Mouse (Mus musculus) cerebellum, adult (tissue): Measurements from ENCODE around the gene Zfp68.
"Not testable (repeated sequence)": the region's sequence is repeated elsewhere in the genome, so short reads cannot be mapped to it uniquely, and the experiment has no call there.

ENCODE experiments used
- ATAC-seq: cut with Nextera tagmentation; 2 replicates; pipeline ENCODE4 v1.9.2; 2017; ENCODE audit warnings: mild to moderate bottlenecking, moderate library complexity, mixed read lengths; ENCODE audit not compliant: insufficient number of reproducible peaks, low FRiP score, low TSS enrichment

Zfp68 gene

DNA sequence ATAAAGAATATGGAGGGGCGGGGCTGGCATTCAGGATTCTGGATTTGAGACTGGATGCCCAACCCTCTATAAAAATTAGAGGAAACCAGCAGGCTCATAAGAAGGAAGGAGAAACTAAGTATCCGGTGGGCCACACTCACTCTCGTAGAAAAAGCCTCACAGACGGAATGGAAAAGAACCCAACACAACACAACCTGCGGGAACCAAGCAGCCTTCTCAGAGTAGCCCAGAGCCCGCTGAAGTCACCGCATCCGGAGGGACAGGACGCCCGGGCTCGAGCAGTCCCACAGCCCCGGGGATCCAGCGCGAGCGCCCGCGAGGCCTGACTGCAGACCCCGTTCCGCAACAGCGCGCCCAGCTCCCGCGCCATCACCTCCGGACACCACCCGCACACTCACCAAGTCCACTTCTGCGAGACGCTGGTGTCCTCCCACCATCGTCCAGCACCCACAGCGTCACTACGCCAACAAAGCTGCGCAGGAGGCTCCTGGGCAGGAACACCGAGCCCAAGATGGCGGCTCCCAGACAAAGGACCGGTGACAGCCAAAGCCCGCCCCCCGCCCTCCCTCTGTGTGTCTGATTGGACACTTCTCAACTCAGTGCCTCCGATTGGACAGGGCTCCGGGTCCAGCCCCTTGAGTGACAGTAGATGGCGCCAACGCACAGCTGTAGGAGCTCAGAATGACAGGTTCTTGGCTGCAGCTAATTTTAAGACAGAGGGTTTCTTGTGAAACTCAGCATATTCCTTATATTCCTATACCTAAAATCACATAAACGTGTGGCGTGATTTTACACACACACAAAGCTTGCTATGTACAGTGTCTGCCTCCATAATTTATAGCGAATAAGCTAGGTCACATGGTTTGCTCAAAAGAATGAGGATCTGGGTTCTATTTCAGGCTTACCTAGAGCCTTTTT is at the start of gene Zfp68:
TSS of gene Zfp68 (minus strand) at position 551 of the 918 bp plus-strand sequence.
- ATAC-seq = peak; percentile 92

DNA sequence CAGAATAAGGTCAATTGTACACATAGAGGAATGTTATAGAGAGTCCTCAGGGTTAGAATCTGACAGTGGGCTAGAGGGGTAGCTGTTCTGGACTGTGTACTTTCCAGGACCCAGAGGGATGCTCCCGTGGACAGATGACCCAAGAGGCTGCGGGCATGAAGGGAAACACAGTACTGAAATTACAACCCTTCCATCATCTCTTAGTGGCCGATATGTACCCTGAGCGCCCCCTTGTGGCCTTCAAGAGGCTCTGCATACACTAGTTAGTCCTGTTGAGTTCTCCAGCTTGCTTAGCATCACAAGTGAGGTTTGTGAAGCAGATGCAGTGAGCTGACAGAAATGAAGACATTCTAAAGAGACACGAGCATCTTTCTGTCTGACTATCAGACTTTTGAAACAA is 39.4 kb upstream of the Zfp68 start:
- ATAC-seq = peak; percentile 45; the same call in 1 of the 2 replicates

DNA sequence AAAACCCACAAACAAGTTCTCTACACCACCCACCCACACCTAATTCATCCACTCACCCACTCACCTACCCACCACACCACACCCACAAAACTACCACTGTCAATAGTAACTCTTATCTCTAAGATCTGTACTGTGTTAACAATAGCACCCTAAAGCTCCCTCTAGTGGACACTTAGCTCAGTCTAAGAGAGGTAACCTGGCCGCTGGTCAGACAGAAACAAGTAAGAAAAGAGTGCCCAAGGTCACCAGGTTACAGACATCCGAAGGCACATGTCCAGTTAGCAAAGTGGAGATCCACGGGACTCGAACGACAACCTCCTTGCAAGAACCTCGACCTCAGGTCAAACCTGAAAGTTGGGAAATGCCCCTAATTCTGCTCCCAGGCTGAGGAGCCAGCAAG is 38.3 kb upstream of the Zfp68 start:
- ATAC-seq = peak; percentile 56; the same call in 1 of the 2 replicates

DNA sequence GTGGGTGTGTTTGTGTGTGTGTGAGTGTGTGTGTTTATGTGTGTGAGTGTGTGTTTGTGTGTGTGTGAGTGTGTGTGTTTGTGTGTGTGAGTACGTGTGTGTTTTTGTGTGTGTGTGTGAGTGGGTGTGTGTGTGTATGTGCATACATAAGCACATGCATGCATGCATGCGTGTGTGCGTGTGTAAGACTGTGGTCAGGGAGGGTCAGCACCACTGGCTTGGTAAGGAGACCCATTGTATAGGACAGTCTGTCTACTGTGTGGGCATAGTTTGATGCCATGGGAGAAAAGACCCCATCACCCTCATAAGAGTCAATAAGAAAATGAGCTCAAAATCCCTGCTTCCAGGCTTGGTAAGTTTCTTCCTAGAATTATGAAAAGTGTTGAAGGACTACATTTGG is 37.8 kb upstream of the Zfp68 start:
- ATAC-seq = no peak

DNA sequence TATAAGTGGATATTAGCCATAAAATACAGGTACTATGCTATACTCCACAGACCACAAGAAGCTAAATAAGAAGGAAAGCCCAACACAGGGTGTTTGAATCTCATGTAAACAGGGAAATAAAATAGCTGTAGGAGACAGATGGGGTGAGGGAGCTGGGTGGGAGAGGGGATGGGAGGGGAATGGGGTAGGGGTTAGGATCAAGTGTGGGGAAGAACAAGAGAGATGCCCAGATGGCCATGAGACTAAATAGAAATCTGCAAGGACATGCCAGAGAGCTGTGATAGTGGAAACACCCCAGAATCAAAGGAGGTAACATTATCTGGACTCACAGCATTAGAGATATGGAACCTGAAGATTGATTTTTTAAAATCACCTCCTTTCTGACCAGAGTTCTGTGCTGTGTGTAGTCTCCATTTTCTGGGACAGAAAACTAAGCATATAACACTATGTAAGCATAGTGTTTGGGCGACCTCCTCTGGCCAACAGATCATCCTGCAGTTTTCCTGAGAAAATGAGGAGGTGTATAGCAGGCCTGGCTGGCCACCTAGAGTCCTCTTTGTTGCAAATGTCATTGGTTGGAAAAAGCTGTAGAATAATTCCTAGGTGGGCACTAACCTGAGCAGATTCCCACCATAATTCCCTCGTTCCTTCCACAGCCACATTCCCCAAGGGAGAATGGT is 37.1 kb upstream of the Zfp68 start:
- ATAC-seq = no peak

DNA sequence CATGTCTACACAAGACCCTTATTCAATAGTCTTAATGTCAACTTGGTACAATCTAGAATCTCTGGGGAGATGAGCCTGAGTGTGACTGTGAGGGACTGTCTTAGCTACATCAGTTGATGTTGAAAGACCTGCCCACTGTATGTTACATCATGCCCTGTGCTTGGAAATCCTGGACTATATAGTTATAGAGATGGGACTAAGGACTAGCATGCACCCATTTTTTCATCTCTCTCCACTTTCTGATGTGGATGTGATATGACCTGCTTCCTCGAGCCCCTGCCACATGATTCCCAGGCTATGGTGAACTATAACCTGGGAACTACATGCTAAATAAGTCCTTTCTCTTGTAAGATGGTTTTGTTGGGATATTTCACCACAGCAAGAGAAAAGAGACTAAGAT is 33.4 kb upstream of the Zfp68 start:
- ATAC-seq = no peak

DNA sequence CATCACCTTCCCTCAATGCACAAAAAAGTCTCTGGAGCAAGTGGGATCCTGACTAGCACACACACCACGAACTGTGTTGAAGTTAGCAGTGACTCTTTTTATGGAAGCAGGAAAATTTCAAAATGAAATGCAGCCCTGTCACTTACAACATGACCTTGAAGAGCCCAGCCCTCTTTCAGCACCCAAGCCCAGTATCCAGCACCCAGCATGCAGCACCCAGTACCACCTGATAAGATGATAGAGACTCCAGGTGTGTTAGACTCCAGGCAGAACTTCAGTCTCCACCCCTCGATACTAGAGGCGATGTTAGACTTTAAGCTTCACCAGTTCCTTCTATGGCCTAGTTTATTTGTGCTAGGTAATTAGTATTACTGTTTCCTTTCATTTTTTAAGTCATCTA is 22.2 kb upstream of the Zfp68 start:
- no peak for ATAC-seq

DNA sequence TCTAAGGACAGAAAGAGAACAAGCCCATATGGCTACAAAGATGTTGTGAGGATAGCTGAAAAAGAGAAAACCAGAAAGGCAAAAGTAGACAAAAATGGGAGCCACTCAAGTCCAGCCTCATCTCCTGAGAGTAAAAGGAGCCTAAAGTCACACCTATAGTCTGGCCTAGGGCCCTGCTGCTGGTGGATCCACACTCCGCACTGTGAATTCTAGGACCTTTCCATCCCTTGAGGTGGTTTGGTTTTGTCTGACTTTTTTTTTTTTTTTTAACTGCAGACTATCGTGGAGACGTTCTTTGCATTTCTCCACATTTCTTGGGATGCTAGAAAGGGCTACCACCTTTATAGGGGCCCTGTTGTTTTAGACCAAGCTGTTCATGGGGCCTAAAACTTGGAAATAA is 21.5 kb upstream of the Zfp68 start:
- ATAC-seq = no peak

DNA sequence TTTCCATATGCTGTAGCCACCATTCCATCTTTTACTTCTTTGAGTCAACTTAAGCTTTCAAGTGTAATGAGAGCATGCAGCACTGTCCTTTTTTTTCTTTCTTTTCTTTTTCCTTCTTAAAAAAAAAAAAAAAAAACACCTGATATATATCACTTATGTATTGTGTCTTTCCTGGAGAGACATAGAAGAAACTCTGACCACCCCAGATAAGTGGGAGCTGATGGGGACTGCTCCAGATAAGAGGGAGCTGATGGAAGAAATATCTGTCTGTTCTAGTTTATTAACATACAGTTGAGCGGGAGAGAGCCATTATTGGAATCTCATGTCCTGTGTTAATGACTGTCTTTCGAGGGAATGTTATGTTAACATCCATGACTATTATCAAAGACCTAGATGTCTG is 16.9 kb upstream of the Zfp68 start:
- ATAC-seq = no peak

DNA sequence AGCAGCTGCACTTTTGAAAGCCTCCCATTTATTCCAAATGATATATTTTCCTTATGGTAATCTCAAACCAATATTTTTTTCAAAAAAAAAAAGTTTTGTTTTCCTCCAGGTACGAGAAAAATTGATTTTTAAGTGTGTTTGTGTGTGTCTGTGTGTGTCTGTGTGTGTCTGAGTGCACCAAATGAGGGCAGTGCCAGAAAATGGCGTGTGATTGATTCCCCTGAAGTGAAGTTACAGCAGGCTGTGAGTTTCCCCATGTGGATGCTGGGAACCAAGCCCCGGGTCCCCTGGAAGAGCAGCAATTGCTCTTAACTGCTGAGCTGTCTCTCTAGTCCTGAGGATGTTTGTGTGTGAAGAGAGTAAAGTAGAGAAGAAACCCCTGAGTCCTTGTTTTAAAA is 3.9 kb upstream of the Zfp68 start:
- no peak for ATAC-seq

DNA sequence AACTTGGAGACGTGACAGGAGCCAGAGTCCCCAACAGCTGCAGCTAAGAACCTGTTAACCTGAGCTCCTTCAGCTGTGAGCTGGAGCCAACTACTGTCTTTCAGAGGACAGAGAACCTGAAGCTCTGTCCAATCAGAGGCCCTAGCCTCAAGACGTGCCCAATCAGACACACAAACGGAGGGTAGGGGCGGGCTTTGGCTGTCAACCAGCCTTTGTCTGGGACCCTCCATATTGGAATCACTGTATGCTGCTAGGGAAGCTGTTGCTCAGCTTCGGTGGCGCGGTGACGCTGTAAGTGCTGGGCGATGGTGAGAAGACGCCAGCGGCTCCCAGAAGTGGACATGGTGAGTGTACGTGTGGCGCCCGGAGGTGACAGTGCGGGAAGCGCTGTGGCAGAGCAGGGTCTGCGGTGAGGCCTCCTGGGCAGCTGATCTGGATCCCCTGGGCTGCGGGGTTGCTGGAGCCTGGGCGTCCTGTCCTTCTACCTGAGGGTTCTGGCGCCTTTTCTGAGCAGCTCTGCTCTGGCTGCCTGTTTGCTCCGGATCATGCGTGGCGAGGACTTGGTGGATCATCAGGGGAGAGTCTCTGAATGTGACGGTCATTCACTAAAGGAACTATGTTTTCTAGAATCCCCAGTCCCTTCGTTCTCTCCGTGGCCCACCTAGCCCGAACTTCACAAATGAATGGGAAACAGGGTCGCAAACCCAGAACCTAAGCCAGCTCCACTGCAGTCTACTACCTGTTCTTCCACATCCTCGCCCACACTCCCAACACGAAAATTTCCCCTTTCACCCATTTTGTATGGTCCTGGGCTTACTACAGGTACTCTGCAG is 3.3 kb upstream of the Zfp68 start, which contains the start of gene A430033K04Rik:
TSS of gene A430033K04Rik (plus strand) at position 215 of the 833 bp plus-strand sequence.
- ATAC-seq = peak; percentile 91

DNA sequence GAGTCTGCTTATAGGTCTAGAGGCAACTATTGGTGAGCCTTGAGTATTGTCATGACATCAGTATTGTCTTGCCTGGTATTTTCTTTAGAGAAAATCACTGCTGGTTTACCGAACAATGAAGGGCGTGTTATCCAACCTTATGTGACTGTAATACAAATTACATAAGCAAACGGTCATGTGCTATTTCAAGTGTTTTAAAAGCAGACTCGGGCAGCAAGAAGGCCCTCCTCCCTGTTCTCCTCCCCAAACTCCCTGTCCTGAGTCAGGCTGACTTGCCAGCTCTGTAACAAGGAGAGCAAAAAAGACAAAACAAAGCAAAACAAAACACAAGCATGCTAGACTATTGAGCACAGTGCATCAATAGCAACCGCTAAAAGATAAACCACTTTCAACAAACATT is 1.3 kb upstream of the Zfp68 start:
- no peak for ATAC-seq

DNA sequence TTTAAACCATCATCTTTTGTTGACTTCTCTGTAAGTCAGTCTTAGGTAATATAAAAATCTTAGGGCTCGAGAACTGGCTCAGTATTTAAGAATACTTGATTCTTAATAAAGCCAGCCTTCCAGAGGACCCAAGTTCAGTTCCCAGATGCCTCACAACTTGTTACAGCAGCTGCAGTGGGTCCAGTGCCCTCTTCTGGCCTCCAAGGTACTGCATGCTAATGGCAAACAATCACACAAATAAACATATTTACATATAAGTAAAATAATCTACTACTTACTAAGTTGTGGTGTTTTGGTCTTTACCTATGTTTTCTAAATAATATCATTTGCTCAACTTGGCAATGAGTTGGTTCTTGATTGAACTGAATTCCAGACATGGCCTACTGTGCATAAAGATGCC is 1.2 kb downstream of the Zfp68 start:
- ATAC-seq = no peak

DNA sequence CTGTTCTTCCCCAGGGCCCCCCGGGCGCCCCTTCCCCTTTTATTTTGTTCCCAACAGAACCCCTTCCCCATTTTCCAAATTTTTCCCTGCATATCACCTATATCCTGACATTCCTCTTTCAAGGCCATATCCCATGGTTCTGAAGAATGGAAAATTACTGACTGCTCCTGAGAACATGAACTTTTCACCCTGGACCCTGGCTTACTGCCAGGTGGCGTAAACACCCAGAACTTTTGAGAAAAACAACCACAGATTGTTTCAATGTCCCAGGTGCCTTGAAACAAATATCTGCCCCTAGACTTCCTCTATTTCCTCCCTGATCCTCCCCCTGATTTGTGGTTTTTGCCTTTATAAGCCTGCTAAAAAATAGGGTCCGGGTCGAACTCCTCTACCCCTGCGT is 32.2 kb downstream of the Zfp68 start:
- no peak for ATAC-seq

DNA sequence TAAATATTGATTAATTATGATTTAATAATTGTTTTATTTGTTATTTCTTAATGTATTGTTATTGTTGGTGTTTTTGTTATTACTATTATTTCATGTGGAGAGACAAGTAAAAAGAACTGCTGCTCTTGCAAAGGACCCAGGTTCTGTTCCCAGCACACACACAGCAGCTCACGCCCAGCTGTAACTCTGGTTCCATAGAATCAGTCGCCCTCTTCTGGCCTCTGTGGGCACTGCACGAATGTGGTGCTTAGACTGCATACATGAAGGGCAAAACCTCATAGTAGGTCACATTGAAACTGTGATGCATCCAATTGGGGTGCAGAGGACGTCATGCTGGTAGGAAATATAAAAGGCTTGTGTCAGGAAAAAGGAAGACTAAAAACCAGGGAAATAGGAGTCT is 47.9 kb downstream of the Zfp68 start:
- ATAC-seq = no peak

DNA sequence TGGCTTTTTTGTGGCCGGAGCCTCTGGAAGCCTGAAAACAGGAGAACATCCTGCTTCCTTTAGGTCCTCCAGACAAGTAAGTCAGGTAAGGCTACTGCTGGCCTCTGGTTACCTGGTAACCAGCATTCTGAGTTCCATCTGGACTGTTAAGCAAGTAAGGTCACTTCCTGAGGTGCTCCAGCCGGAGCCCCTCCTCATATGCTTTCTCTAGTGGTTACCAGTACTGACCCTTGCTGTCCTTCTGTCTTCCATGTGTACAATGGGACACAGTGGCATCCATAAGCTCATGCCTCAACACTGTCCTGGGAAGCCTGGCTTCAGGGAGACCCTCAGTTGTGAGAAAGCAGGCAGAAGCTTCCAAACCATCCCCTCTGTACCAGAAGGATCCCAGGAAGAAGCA is 54.9 kb downstream of the Zfp68 start, which contains the start of gene 1700123K08Rik:
TSS of gene 1700123K08Rik (minus strand) at position 101 of the 400 bp plus-strand sequence.
- ATAC-seq = not testable (repeated sequence)
